Mouse (Mus musculus): Measurements from ENCODE around the gene Olfr1006.

GRCm38 (mm10) chr2:85711159-85711558 is 32.6 kb upstream of the Olfr1006 start:
- TF ChIP-seq POLR2A (IDR thresholded peaks at IDR 0.05; ENCODE audit: low read depth, low read length) (no peak), CTCF (conservative IDR thresholded peaks at IDR 0.05; ENCODE audit: insufficient read depth, insufficient read length, low read depth, low read length) (no peak)
